Mouse (Mus musculus): Measurements from ENCODE around the gene Cd34. TPM values are rescaled to one million over a fixed set of nuclear protein-coding genes. Genes with fewer than 3 reads are reported as not detected.

Gene Cd34
- not detected in 2 replicates for polyA plus RNA-seq (2012)

GRCm38 (mm10) chr1:194938715-194939114 is at the start of gene Cd34:
Cd34 (plus strand) TSS chr1:194938819.
- no peak for TF ChIP-seq GATA1 (IDR thresholded peaks at IDR 0.05; ENCODE audit: low read length)

GRCm38 (mm10) chr1:194894513-194894912 is 44.1 kb upstream of the Cd34 start:
- TF ChIP-seq GATA1 (IDR thresholded peaks at IDR 0.05; ENCODE audit: low read length): no peak

- no peak for TF ChIP-seq GATA1 (IDR thresholded peaks at IDR 0.05; ENCODE audit: low read length)
These were observed 43.3 kb upstream of the Cd34 start for GRCm38 (mm10) chr1:194895287-194895686.

- TF ChIP-seq GATA1 (IDR thresholded peaks at IDR 0.05; ENCODE audit: low read length): no peak
These were observed 37.5 kb upstream of the Cd34 start for GRCm38 (mm10) chr1:194901075-194901474.

- no peak for TF ChIP-seq GATA1 (IDR thresholded peaks at IDR 0.05; ENCODE audit: low read length)
These were observed 36.8 kb upstream of the Cd34 start for GRCm38 (mm10) chr1:194901826-194902225.

GRCm38 (mm10) chr1:194908956-194909355 is 29.7 kb upstream of the Cd34 start:
- no peak for TF ChIP-seq GATA1 (IDR thresholded peaks at IDR 0.05; ENCODE audit: low read length)

GRCm38 (mm10) chr1:194925753-194926350 is 12.8 kb upstream of the Cd34 start:
- TF ChIP-seq GATA1 (IDR thresholded peaks at IDR 0.05; ENCODE audit: low read length): no peak

- no peak for TF ChIP-seq GATA1 (IDR thresholded peaks at IDR 0.05; ENCODE audit: low read length)
These were observed 10.7 kb upstream of the Cd34 start for GRCm38 (mm10) chr1:194927887-194928286.

GRCm38 (mm10) chr1:194929275-194929971 is 9.2 kb upstream of the Cd34 start:
- TF ChIP-seq GATA1 (IDR thresholded peaks at IDR 0.05; ENCODE audit: low read length): no peak

- TF ChIP-seq GATA1 (IDR thresholded peaks at IDR 0.05; ENCODE audit: low read length): no peak
These were observed 8.7 kb upstream of the Cd34 start for GRCm38 (mm10) chr1:194929972-194930355.

- TF ChIP-seq GATA1 (IDR thresholded peaks at IDR 0.05; ENCODE audit: low read length): no peak
These were observed 7.9 kb upstream of the Cd34 start for GRCm38 (mm10) chr1:194930706-194931105.

GRCm38 (mm10) chr1:194935351-194935750 is 3.3 kb upstream of the Cd34 start:
- TF ChIP-seq GATA1 (IDR thresholded peaks at IDR 0.05; ENCODE audit: low read length): peak; percentile 26

GRCm38 (mm10) chr1:194941528-194941927 is 2.9 kb downstream of the Cd34 start:
- no peak for TF ChIP-seq GATA1 (IDR thresholded peaks at IDR 0.05; ENCODE audit: low read length)

GRCm38 (mm10) chr1:194942912-194943311 is 4.3 kb downstream of the Cd34 start:
- TF ChIP-seq GATA1 (IDR thresholded peaks at IDR 0.05; ENCODE audit: low read length): no peak

- TF ChIP-seq GATA1 (IDR thresholded peaks at IDR 0.05; ENCODE audit: low read length): no peak
These were observed 4.9 kb downstream of the Cd34 start for GRCm38 (mm10) chr1:194943485-194943884.

- no peak for TF ChIP-seq GATA1 (IDR thresholded peaks at IDR 0.05; ENCODE audit: low read length)
These were observed 6.8 kb downstream of the Cd34 start for GRCm38 (mm10) chr1:194945382-194945781.

GRCm38 (mm10) chr1:194946467-194946866 is 7.8 kb downstream of the Cd34 start:
- no peak for TF ChIP-seq GATA1 (IDR thresholded peaks at IDR 0.05; ENCODE audit: low read length)

All from G1E-ER4 (cell line).